Mouse (Mus musculus) T-helper 1 cell (primary cell): ENCODE measurements around the gene Zfp128.
"Not testable (repeated sequence)": the region's sequence is repeated elsewhere in the genome, so short reads cannot be mapped to it uniquely, and the experiment has no call there.

ENCODE experiments used
- in situ Hi-C: fragments of 300-600 bp; cut with MboI, MseI; formaldehyde crosslinking; loops from one replicate; pipeline ENCODE4 v1.15.1; 2025; ENCODE audit warnings: high pct_unique_total_duplicates

Gene Zfp128

DNA sequence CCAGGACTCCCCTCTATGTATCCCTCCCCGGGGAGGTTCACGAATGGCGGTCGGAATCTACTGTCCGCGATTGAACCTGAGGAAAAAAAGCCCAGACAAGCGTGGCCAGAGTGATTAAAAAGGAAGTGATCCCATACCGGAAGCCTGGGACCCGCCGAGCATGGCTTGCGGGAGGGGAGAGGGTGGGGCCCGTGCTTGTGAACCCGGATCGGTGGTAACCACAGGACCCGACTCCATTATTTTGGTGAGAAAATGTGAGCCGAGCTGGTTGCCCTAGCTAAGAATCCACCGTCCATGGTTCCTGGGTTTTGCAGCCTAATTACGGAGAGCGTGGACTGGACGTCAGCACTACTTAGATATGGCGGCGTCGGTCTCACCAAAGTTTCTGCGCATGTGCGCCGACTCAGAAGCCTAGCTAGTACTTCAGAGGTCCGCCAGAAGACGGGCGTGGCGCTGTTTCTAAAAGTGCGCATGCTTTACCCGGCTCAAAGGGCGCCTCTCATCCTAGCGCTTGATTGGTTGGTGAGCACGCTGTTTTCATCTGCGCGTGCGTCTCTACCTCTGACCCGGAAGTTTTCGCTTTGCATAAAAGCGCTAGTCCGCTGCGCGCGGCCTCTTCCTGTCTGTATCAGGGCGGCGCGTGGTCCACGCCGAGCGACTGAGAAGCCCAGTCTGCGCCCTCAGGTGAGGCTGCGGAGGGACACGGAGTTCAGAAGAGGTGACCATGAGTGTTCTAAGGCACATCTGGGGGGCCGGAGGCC, 40.9 kb downstream of the Zfp128 start, which contains the start of gene Rps5:
TSS of gene Rps5 (plus strand) at position 586 of the 761 bp plus-strand sequence.
- in situ Hi-C loops: no loop called here

DNA sequence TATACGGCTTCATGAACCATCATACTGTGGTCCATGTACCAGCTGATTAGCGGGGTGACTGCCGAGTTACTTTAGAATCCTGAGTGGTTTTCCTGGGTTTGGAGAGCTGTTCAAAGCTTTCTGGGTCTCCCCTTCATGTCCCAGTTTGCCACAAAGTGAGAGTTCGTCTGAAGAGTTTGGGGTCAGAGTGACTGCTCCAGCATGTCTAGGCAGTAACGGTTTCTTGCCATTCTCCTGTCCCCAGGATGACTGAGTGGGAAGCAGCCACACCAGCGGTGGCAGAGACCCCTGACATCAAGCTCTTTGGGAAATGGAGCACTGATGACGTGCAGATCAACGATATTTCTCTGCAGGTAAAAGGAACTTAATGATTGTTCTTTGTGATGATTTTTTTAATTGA, 41.8 kb downstream of the Zfp128 start:
- in situ Hi-C loops: no loop called here

GRCm38 (mm10) chr7:12926316-12926715, 45.3 kb downstream of the Zfp128 start:
- in situ Hi-C loops: no loop called here

- in situ Hi-C loops: no loop called here
These were observed 46.3 kb downstream of the Zfp128 start, which contains the start of gene Rnf225 for GRCm38 (mm10) chr7:12927191-12927680. Rnf225 (plus strand) TSS chr7:12927416.

- in situ Hi-C loops: no loop called here
These were observed 47.0 kb downstream of the Zfp128 start for GRCm38 (mm10) chr7:12927693-12928589.

DNA sequence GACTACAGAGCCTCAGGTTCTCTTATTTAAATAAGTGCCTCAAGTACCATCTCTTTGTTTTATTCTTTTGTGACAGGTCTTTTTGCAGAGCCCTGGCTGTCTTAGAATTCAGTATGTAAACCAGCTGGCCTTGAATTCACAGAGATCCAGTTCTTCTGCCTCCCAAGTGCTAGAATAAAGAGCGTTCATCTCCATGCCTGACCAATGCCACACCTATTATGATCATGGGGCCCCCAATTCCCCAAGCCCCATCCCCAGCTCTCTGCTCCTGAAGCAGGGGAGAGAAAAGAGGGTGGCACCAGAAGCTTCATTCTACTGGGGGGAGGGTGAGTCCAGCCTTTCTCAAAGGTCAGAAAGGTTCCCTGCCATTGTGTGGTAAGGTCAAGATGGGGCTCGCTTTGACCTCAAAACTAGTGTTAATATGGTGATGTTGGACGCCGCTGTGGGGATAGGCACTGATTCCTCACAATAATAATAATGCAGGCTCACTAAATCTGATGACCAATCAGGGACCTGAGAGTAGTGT, 52.7 kb downstream of the Zfp128 start:
- in situ Hi-C loops: no loop called here

DNA sequence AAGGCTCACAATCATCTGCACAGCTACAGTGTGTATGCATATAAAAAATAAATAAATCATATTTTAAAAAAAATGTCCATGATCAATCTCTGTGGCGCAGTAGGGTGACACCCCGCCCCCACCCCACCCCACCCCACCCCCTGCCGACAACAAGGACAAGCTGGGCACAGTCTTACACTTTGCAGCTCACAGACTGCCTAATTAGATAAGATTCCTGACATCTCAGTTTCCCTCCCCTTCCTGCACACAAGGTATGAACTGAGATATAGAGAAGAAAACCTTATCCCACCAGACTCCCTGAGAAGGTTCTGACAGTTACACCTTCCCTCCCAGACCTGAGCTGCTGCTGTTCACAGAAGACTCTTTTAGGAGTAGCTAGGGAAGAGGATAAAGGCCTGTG, 53.8 kb downstream of the Zfp128 start:
- in situ Hi-C loops: no loop called here

GRCm38 (mm10) chr7:12937254-12937803, 56.4 kb downstream of the Zfp128 start:
- in situ Hi-C loops: not testable (repeated sequence)

- in situ Hi-C loops: loop anchor here (5.0 to 10.0 kb wide), 2 partner anchors 337 to 1674 kb away; partner anchors contain the start of genes Lig1 and Zswim9
These were observed 59.6 kb downstream of the Zfp128 start for GRCm38 (mm10) chr7:12940599-12940998.
